Mouse (Mus musculus) hindbrain, embryonic 14.5 days (tissue): Measurements from ENCODE around the gene Gm21992. TPM values are rescaled to one million over a fixed set of nuclear protein-coding genes. Genes with fewer than 3 reads are reported as not detected.
A peak's percentile ranks its signal among the peaks of the same experiment; 100 is the strongest.

ENCODE experiments used
- ATAC-seq: fragments of 200-750 bp; cut with Nextera tagmentation; 2 replicates; pipeline ENCODE4 v1.8.0; 2017; ENCODE audit warnings: moderate number of reproducible peaks, mild to moderate bottlenecking, moderate TSS enrichment, moderate library complexity; ENCODE audit not compliant: low FRiP score
- DNase-seq: peaks from one replicate; pipeline ENCODE4 v3.0.0-alpha.2; 2015; ENCODE audit warnings: low spot score
- H3K27ac ChIP-seq: fragments of 300-500 bp; sonication (generic); 2 replicates; pipeline ENCODE4 v1.5.1; 2014; ENCODE audit warnings: mild to moderate bottlenecking, moderate library complexity
- H3K27me3 ChIP-seq: fragments of 300-500 bp; sonication (generic); 2 replicates; pipeline ENCODE4 v1.6.1; 2014; ENCODE audit warnings: mild to moderate bottlenecking, low read length, mixed read lengths; ENCODE audit not compliant: control insufficient read depth, insufficient read depth
- H3K36me3 ChIP-seq: fragments of 300-500 bp; sonication (generic); replicated peaks from 2 replicates; pipeline ENCODE4 v1.6.1; 2014; ENCODE audit not compliant: control insufficient read depth, insufficient read depth
- H3K4me1 ChIP-seq: fragments of 300-500 bp; sonication (generic); replicated peaks from 2 replicates; pipeline ENCODE4 v1.6.1; 2014; ENCODE audit warnings: antibody characterized with exemption, low read length, mixed read lengths; ENCODE audit not compliant: control insufficient read depth, insufficient read depth
- H3K4me2 ChIP-seq: fragments of 300-500 bp; sonication (generic); replicated peaks from 2 replicates; pipeline ENCODE4 v1.6.1; 2014; ENCODE audit warnings: mild to moderate bottlenecking, moderate library complexity
- H3K4me3 ChIP-seq: fragments of 300-500 bp; sonication (generic); replicated peaks from 2 replicates; pipeline ENCODE4 v1.5.1; 2014; ENCODE audit warnings: mild to moderate bottlenecking, low read length
- H3K9ac ChIP-seq: fragments of 300-500 bp; sonication (generic); 2 replicates; pipeline ENCODE4 v1.6.1; 2014
- H3K9me3 ChIP-seq: fragments of 300-500 bp; sonication (generic); 2 replicates; pipeline ENCODE4 v1.6.1; 2016; ENCODE audit warnings: low read length; ENCODE audit not compliant: control insufficient read depth
- WGBS: fragments of 180-500 bp; shearing (Covaris S2); extraction: QIAGEN DNeasy Blood & Tissue Kit; methylation state at CpG from one replicate; pipeline ENCODE4 v1.1.7; 2014; 5-methylcytosine and 5-hydroxymethylcytosine counted together
- polyA plus RNA-seq: library from polyadenylated mRNA; unstranded; fragments of >200 nt; fragmentation: Nextera tagmentation; extraction: Ambion mirVana; gene quantifications from 2 replicates; pipeline ENCODE4 v1.2.1, GENCODE M21; 2014

Gm21992 gene
- polyA plus RNA-seq, 1 experiment from 2014 or later = 8.6 TPM

- ATAC-seq (no peak), DNase-seq (peak; percentile 24)
- H3K4me2 ChIP-seq = peak overlapping the region; percentile 61
- peak overlapping the region; percentile 93 for H3K27ac ChIP-seq
- H3K9ac ChIP-seq = peak overlapping the region; percentile 95
- H3K4me3 ChIP-seq = peak overlapping the region; percentile 84
- H3K27me3 ChIP-seq = no peaks in the 10 kb centered on the region
- H3K4me1 ChIP-seq = peaks cover 33% of the 10 kb centered on the region
- peaks cover 4% of the 10 kb centered on the region; the same call in 1 of the 2 replicates for H3K36me3 ChIP-seq
- 23% methylated on average over 13 of the region's 13 CpGs for WGBS
- no peaks in the 10 kb centered on the region for H3K9me3 ChIP-seq
Observed at GRCm38 (mm10) chr19:4712781-4713526, 98.5 kb downstream of the Gm21992 start.

- ATAC-seq = peak; percentile 41
- Histone ChIP-seq H3K4me2 (peak overlapping the region; percentile 61), H3K4me1 (peaks cover 33% of the 10 kb centered on the region), H3K36me3 (no peaks in the 10 kb centered on the region), H3K27me3 (no peaks in the 10 kb centered on the region), H3K9me3 (no peaks in the 10 kb centered on the region), H3K27ac (peak overlapping the region; percentile 93), H3K4me3 (peak overlapping the region; percentile 84), H3K9ac (peak overlapping the region; percentile 95)
- under 1% methylated on average over 55 of the region's 60 CpGs for WGBS
- peak; percentile 34 for DNase-seq
Observed at GRCm38 (mm10) chr19:4712156-4712780, 99.1 kb downstream of the Gm21992 start.

GRCm38 (mm10) chr19:4711601-4712155, 99.7 kb downstream of the Gm21992 start:
- DNase-seq = peak; percentile 69
- Histone ChIP-seq H3K36me3 (no peaks in the 10 kb centered on the region), H3K4me2 (peak overlapping the region; percentile 61), H3K4me1 (peaks cover 33% of the 10 kb centered on the region), H3K27me3 (no peaks in the 10 kb centered on the region), H3K27ac (peak overlapping the region; percentile 93), H3K9me3 (no peaks in the 10 kb centered on the region), H3K9ac (peak overlapping the region; percentile 95), H3K4me3 (peak overlapping the region; percentile 84)
- ATAC-seq = peak; percentile 77
- WGBS = under 1% methylated on average over 55 of the region's 65 CpGs

GRCm38 (mm10) chr19:4711098-4711600, 100.3 kb downstream of the Gm21992 start, which contains the start of gene Sptbn2:
Gene Sptbn2 (plus strand): TSS chr19:4711167.
- Histone ChIP-seq H3K36me3 (no peaks in the 10 kb centered on the region), H3K4me1 (peaks cover 33% of the 10 kb centered on the region), H3K4me2 (peak within 1 kb of the TSS; percentile 61), H3K9ac (peak within 1 kb of the TSS; percentile 95), H3K9me3 (no peaks in the 10 kb centered on the region), H3K27me3 (no peaks in the 10 kb centered on the region), H3K4me3 (peak within 1 kb of the TSS; percentile 84), H3K27ac (peak within 1 kb of the TSS; percentile 93)
- DNase-seq = peak; percentile 57
- WGBS = 6% methylated on average over 13 of the region's 13 CpGs
- ATAC-seq = peak; percentile 19

GRCm38 (mm10) chr19:4708765-4709164, 102.6 kb downstream of the Gm21992 start:
- no peaks in the 10 kb centered on the region for H3K27me3 ChIP-seq
- no peaks in the 10 kb centered on the region for H3K9me3 ChIP-seq
- H3K4me2 ChIP-seq = no peak overlapping the region
- DNase-seq (no peak), ATAC-seq (no peak)
- H3K36me3 ChIP-seq = no peaks in the 10 kb centered on the region
- WGBS = 83% methylated on average over 10 of the region's 10 CpGs
- peaks cover 19% of the 10 kb centered on the region for H3K4me1 ChIP-seq
- H3K9ac ChIP-seq = no peak overlapping the region
- no peak overlapping the region for H3K27ac ChIP-seq
- H3K4me3 ChIP-seq = no peak overlapping the region

GRCm38 (mm10) chr19:4701221-4701620, 110.2 kb downstream of the Gm21992 start:
- DNase-seq = no peak
- 74% methylated on average over 7 of the region's 7 CpGs for whole genome bisulfite sequencing
- H3K27ac ChIP-seq = no peak overlapping the region

GRCm38 (mm10) chr19:4700656-4701055, 110.8 kb downstream of the Gm21992 start:
- DNase-seq = no peak
- Histone ChIP-seq H3K4me1 (peaks cover 6% of the 10 kb centered on the region; the same call in 1 of the 2 replicates), H3K4me3 (no peak overlapping the region), H3K9me3 (no peaks in the 10 kb centered on the region), H3K27ac (no peak overlapping the region), H3K36me3 (no peaks in the 10 kb centered on the region), H3K9ac (no peak overlapping the region), H3K27me3 (peaks cover 8% of the 10 kb centered on the region; the same call in 1 of the 2 replicates), H3K4me2 (no peak overlapping the region)
- ATAC-seq = no peak
- 74% methylated on average over 8 of the region's 8 CpGs for WGBS

More at GRCm38 (mm10) chr19:4701221-4701620, 110.2 kb downstream of the Gm21992 start:
- no peak overlapping the region for H3K9ac ChIP-seq
- peaks cover 6% of the 10 kb centered on the region; the same call in 1 of the 2 replicates for H3K4me1 ChIP-seq
- H3K4me3 ChIP-seq = no peak overlapping the region
- H3K27me3 ChIP-seq = peaks cover 8% of the 10 kb centered on the region; the same call in 1 of the 2 replicates
- no peak overlapping the region for H3K4me2 ChIP-seq
- ATAC-seq = no peak
- H3K36me3 ChIP-seq = no peaks in the 10 kb centered on the region
- no peaks in the 10 kb centered on the region for H3K9me3 ChIP-seq

GRCm38 (mm10) chr19:4699821-4700220, 111.6 kb downstream of the Gm21992 start:
- Histone ChIP-seq H3K4me1 (peaks cover 6% of the 10 kb centered on the region; the same call in 1 of the 2 replicates), H3K27me3 (peaks cover 8% of the 10 kb centered on the region; the same call in 1 of the 2 replicates), H3K4me3 (no peak overlapping the region), H3K27ac (no peak overlapping the region), H3K9ac (no peak overlapping the region), H3K4me2 (no peak overlapping the region), H3K36me3 (no peaks in the 10 kb centered on the region), H3K9me3 (no peaks in the 10 kb centered on the region)
- no peak for ATAC-seq
- 61% methylated on average over 5 of the region's 5 CpGs for WGBS
- DNase-seq = no peak

GRCm38 (mm10) chr19:4698856-4699255, 112.6 kb downstream of the Gm21992 start:
- Histone ChIP-seq H3K36me3 (no peaks in the 10 kb centered on the region), H3K9ac (peak overlapping the region; percentile 76), H3K27ac (no peak overlapping the region), H3K9me3 (no peaks in the 10 kb centered on the region), H3K4me1 (peaks cover 6% of the 10 kb centered on the region; the same call in 1 of the 2 replicates), H3K4me2 (peak overlapping the region; percentile 58), H3K27me3 (peaks cover 8% of the 10 kb centered on the region; the same call in 1 of the 2 replicates), H3K4me3 (peak overlapping the region; percentile 50)
- DNase-seq (no peak), ATAC-seq (no peak)
- WGBS = 36% methylated on average over 8 of the region's 8 CpGs
